27 mouse cellular contexts compared by ENCODE assay signal in genomic region chr13:32269757-32270156, GRCm38 (mm10).
"Had no signal": no experiment of that assay in that cellular context is flagged by ENCODE, and none has a peak within 500 bp of the region (broad histone marks: within the 10 kb centered on the region; RNA-seq: fewer than 3 reads in every experiment).

No protein-coding gene starts in this region.

- DNase-seq: gastrocnemius, postnatal 14 days; gastrocnemius, postnatal 36 days; heart, adult 11 months; heart, adult 2 months; heart, postnatal 14 days; heart, postnatal 36 days; kidney, adult 11 months; kidney, adult 2 months; kidney, adult 9 months; kidney, postnatal 14 days; kidney, postnatal 36 days; layer of hippocampus, adult 9-11 months; layer of hippocampus, postnatal 36 days; left cerebral cortex, postnatal 4 days; liver; liver, embryonic 13.5 days had no signal

- H3K36me3 ChIP-seq: heart, embryonic 13.5 days; heart, embryonic 15.5 days; hindbrain, embryonic 13.5 days; hindbrain, embryonic 15.5 days; kidney, embryonic 15.5 days; limb, embryonic 12.5 days; liver, embryonic 13.5 days had no signal

- H3K4me2 ChIP-seq: heart, embryonic 11.5 days; heart, embryonic 13.5 days; heart, embryonic 15.5 days; hindbrain, embryonic 13.5 days; hindbrain, embryonic 15.5 days; kidney, embryonic 15.5 days; limb, embryonic 12.5 days; liver, embryonic 11.5 days; liver, embryonic 13.5 days had no signal

- H3K27ac ChIP-seq: heart, adult 2 months; heart, embryonic 13.5 days; heart, embryonic 15.5 days; hindbrain, embryonic 13.5 days; hindbrain, embryonic 15.5 days; hindbrain, postnatal 0 days; kidney, embryonic 15.5 days; kidney, postnatal 0 days; liver, embryonic 13.5 days had no signal

- H3K4me1 ChIP-seq: liver, embryonic 13.5 days had no signal

- H3K27me3 ChIP-seq: heart, embryonic 13.5 days; heart, embryonic 15.5 days; hindbrain, embryonic 13.5 days; hindbrain, embryonic 15.5 days; kidney, embryonic 15.5 days; limb, embryonic 12.5 days; liver, embryonic 13.5 days had no signal

- H3K4me3 ChIP-seq: heart, adult 2 months; heart, embryonic 13.5 days; heart, embryonic 15.5 days; hindbrain, embryonic 13.5 days; hindbrain, embryonic 15.5 days; kidney, embryonic 15.5 days; limb, embryonic 12.5 days; liver, embryonic 13.5 days had no signal

- H3K9ac ChIP-seq: heart, embryonic 13.5 days; heart, embryonic 15.5 days; hindbrain, embryonic 13.5 days; hindbrain, embryonic 15.5 days; kidney, embryonic 15.5 days; limb, embryonic 12.5 days; liver, embryonic 13.5 days had no signal

- H3K9me3 ChIP-seq: heart, embryonic 13.5 days; heart, embryonic 15.5 days; hindbrain, embryonic 13.5 days; hindbrain, embryonic 15.5 days; kidney, embryonic 15.5 days; limb, embryonic 12.5 days; liver, embryonic 13.5 days had no signal

- ATAC-seq: hindbrain, postnatal 0 days; intestine, embryonic 16.5 days had no signal
